Mouse (Mus musculus) layer of hippocampus, adult 2 months (tissue): ENCODE measurements at regions not wholly inside any gene's neighbourhood (a gene's known extent, or its start where the extent isn't known, plus 50 kb on each side); places are given as distances from the start of the nearest gene placed in this dataset.

Experiments used
- DNase-seq, 2 experiments: peaks; one replicate each; pipeline ENCODE4 v3.0.0; 2022; ENCODE audit warnings: low spot score in 2 of 2
- H3K27ac ChIP-seq: fragments of 200-600 bp; 2 replicates; pipeline ENCODE4 v1.8.1; 2022
- H3K4me3 ChIP-seq: fragments of 200-600 bp; 2 replicates; pipeline ENCODE4 v1.8.1; 2022; ENCODE audit warnings: mild to moderate bottlenecking
- CTCF ChIP-seq: fragments of 200-600 bp; conservative IDR thresholded peaks from 2 replicates; pipeline ENCODE4 v1.8.1; 2022; ENCODE audit warnings: antibody characterized with exemption, mild to moderate bottlenecking, moderate library complexity

GRCm38 (mm10) chr6:135662801-135663537 is 300.6 kb downstream of the Emp1 start:
- no peak for DNase-seq
- no peak for TF ChIP-seq CTCF
- Histone ChIP-seq H3K27ac (peak overlapping the region; percentile 89), H3K4me3 (no peak overlapping the region)
